Mouse (Mus musculus): Measurements from ENCODE around the gene Inafm1. TPM values are rescaled to one million over a fixed set of nuclear protein-coding genes. Genes with fewer than 3 reads are reported as not detected.
"Not testable (repeated sequence)": the region's sequence is repeated elsewhere in the genome, so short reads cannot be mapped to it uniquely, and the experiment has no call there.

Inafm1 gene
- polyA plus RNA-seq, 1 experiment from 2014 or later: 13.9 TPM

DNA sequence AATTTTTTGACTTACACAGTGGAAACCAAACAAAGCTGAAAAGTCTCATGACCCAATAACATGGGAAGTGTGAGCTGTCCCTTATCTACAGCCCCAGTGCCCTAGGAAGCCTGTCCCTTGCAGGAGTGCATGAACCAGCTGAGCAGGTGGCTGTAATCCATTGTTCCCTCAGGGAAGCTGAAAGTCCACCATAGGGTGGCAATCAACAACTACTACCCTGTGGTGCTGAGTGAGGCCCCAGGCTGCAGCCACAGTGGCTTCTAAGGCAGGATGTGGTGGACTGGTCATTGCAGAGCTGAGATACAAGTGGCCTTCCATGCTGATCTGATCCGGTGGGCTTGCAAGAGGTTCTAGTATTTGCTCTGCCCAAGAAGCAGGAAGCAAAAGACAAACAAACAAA, 12.3 kb downstream of the Inafm1 start:
- Histone ChIP-seq H3K9me3 (peaks cover 7% of the 10 kb centered on the region), H3K4me3 (replicated peaks) (no peak overlapping the region), H3K27me3 (no peaks in the 10 kb centered on the region), H3K9ac (replicated peaks) (no peak overlapping the region), H3K4me2 (no peak overlapping the region), H3K4me1 (replicated peaks) (no peaks in the 10 kb centered on the region), H3K36me3 (no peaks in the 10 kb centered on the region), H3K27ac (no peak overlapping the region)
- ATAC-seq (ENCODE audit: insufficient number of reproducible peaks, insufficient read depth, low FRiP score, low TSS enrichment, low read depth): no peak
- 74% methylated on average over 1 of the region's 1 CpGs for WGBS

DNA sequence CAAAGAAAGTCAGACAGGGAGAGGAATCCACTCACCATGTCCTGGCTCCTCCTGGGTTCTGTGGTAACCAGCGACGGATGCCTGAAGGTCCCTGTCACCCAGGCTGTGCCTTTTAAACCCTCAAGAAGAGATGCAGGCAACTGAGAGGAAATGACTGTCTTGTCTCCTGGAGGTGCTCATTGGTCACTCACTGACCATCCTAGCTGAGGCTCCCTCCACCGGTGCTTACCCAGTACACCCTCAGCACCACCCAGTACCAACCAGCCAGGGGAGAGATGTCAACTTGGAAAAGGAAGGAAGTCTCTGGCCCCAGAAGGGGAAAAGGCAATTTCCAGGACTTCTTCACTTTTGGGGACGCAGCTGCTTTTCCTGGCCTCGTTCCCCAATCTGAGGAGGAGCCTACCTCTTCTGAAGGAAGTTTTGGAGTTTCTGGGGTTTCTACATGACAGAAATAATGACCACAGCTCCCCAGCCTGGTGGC, 14.3 kb downstream of the Inafm1 start, which contains the start of gene C5ar1:
TSS of gene C5ar1 (minus strand) at position 431 of the 481 bp plus-strand sequence.
- WGBS: 89% methylated on average over 5 of the region's 5 CpGs
- no peak for ATAC-seq (ENCODE audit: insufficient number of reproducible peaks, insufficient read depth, low FRiP score, low TSS enrichment, low read depth)

DNA sequence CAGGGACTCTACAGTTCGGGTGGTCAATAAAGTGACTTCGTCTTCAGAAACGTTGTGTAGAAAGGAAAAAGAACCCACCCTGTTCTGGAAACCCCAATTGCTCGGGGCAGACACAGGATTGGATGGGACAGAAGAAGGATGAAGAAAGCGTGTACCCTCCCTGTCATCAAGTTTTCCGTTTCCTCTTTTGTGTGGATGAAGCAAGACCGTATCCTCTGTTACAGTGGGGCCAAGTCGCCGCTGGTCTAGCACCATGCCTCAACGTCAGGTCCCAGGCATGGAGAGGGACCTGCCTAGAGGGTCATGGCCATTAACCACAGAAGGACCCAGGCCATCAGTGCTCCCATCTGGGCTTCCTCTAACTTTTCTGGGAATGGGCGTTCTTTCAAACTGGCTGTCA, 15.6 kb downstream of the Inafm1 start:
- H3K36me3 ChIP-seq: no peaks in the 10 kb centered on the region
- H3K27ac ChIP-seq: no peak overlapping the region
- no peaks in the 10 kb centered on the region for H3K4me1 ChIP-seq (replicated peaks)
- no peaks in the 10 kb centered on the region for H3K27me3 ChIP-seq
- WGBS: 91% methylated on average over 11 of the region's 11 CpGs
- no peak for ATAC-seq (ENCODE audit: insufficient number of reproducible peaks, insufficient read depth, low FRiP score, low TSS enrichment, low read depth)
- no peaks in the 10 kb centered on the region for H3K9me3 ChIP-seq
- H3K9ac ChIP-seq (replicated peaks): no peak overlapping the region
- H3K4me2 ChIP-seq: no peak overlapping the region
- no peak overlapping the region for H3K4me3 ChIP-seq (replicated peaks)

More for the DNA sequence above, 14.3 kb downstream of the Inafm1 start, which contains the start of gene C5ar1:
- Histone ChIP-seq H3K27ac (no peak within 1 kb of the TSS), H3K27me3 (no peaks in the 10 kb centered on the region), H3K9me3 (no peaks in the 10 kb centered on the region), H3K4me3 (replicated peaks) (no peak within 1 kb of the TSS), H3K9ac (replicated peaks) (no peak within 1 kb of the TSS), H3K36me3 (no peaks in the 10 kb centered on the region), H3K4me2 (no peak within 1 kb of the TSS), H3K4me1 (replicated peaks) (no peaks in the 10 kb centered on the region)

GRCm38 (mm10) chr7:16255963-16256362, 17.5 kb downstream of the Inafm1 start:
- H3K4me1 ChIP-seq (replicated peaks); H3K27me3 ChIP-seq; H3K9me3 ChIP-seq; H3K9ac ChIP-seq (replicated peaks); H3K4me2 ChIP-seq; H3K36me3 ChIP-seq; ATAC-seq (ENCODE audit: insufficient number of reproducible peaks, insufficient read depth, low FRiP score, low TSS enrichment, low read depth); H3K27ac ChIP-seq; H3K4me3 ChIP-seq (replicated peaks): not testable (repeated sequence)
- WGBS: 82% methylated on average over 4 of the region's 4 CpGs

DNA sequence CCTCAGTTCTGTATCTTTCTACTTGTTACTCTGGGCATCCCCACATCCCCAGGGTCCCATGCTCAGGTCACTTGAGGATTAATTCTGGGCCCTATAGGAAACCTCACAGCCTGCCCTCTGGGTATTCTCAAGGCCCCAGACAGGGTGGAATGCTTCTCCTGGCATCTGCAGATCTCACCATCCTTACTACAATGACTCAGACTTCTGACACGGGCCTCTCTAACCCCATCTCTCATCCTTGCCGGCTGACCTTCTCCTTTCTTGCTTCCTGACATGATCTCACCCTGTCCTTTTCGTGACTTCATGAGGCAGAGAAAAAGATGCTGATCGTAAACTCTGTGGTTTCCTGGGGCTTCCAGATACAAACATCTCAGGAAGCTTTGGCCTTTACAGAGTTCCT, 19.2 kb downstream of the Inafm1 start:
- Histone ChIP-seq H3K9ac (replicated peaks) (no peak overlapping the region), H3K27me3 (no peaks in the 10 kb centered on the region), H3K27ac (no peak overlapping the region), H3K9me3 (no peaks in the 10 kb centered on the region), H3K4me2 (no peak overlapping the region), H3K4me3 (replicated peaks) (no peak overlapping the region), H3K4me1 (replicated peaks) (no peaks in the 10 kb centered on the region), H3K36me3 (no peaks in the 10 kb centered on the region)
- ATAC-seq (ENCODE audit: insufficient number of reproducible peaks, insufficient read depth, low FRiP score, low TSS enrichment, low read depth): no peak
- 62% methylated on average over 4 of the region's 4 CpGs for WGBS

DNA sequence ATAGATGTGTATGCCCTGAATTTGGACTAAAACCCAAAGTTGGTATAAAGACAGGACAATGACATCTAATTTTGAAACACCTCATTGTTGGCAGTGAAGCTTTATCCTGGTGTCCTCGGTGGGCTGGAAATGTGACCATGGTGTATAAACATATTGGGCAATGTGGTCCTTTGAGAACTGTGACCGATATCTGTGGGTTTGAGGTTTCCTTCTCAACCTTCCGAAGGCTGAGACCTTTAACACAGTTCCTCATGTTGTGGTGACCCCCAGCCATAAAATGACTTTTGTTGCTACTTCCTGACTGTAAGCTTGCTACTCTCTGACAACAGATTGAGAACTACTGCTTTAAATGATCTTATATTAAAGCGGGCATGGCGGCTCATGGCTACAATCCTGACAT, 22.7 kb downstream of the Inafm1 start:
- no peak overlapping the region for H3K9ac ChIP-seq (replicated peaks)
- no peak overlapping the region for H3K4me3 ChIP-seq (replicated peaks)
- H3K27me3 ChIP-seq: no peaks in the 10 kb centered on the region
- no peaks in the 10 kb centered on the region for H3K4me1 ChIP-seq (replicated peaks)
- WGBS: 88% methylated on average over 5 of the region's 5 CpGs
- no peaks in the 10 kb centered on the region for H3K36me3 ChIP-seq
- H3K4me2 ChIP-seq: no peak overlapping the region
- no peaks in the 10 kb centered on the region for H3K9me3 ChIP-seq
- H3K27ac ChIP-seq: no peak overlapping the region
- no peak for ATAC-seq (ENCODE audit: insufficient number of reproducible peaks, insufficient read depth, low FRiP score, low TSS enrichment, low read depth)

DNA sequence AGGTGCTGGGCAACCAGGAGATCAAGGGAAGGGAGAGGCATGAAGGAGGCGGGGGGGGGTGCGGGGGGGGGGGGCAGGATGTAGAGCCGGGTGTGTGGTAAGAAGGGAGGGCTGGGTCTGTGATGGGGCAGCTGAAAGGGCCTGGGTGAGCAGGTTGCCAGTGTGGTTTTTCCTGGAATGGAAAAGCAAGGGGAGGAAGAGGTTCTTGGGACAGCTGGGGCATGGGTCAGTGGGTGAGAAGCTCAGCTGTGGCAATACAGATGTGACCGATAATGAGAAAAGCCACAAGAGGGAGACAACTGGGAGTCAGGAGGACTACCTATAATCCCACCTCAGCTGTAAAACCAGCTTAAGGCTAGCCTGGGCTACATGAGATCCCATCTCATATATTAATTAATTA, 27.5 kb downstream of the Inafm1 start:
- Histone ChIP-seq H3K27me3 (no peaks in the 10 kb centered on the region; the same call in 1 of the 2 replicates), H3K4me3 (replicated peaks) (no peak overlapping the region), H3K4me2 (no peak overlapping the region), H3K9ac (replicated peaks) (no peak overlapping the region), H3K9me3 (no peaks in the 10 kb centered on the region), H3K27ac (no peak overlapping the region), H3K36me3 (no peaks in the 10 kb centered on the region), H3K4me1 (replicated peaks) (no peaks in the 10 kb centered on the region)
- 37% methylated on average over 2 of the region's 4 CpGs for WGBS
- ATAC-seq (ENCODE audit: insufficient number of reproducible peaks, insufficient read depth, low FRiP score, low TSS enrichment, low read depth): no peak

DNA sequence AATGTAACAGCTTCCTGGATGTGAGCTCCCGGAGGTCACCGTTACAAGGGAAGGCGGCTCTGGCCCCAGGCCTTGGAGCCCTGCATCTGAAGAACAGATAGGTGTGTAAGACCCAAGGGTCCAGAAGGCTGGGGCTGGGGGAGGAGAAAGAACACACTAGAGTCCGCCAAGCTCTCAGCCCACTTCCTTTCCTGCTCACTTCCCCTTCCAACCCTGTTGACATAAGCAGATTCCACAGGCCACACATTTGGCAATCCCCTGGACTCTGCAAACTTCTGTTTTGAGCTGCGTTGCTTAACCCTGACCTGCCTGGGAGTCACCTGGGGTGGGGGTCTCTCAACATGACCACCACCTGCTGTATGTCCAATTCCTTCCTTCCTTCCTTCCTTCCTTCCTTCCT, 29.4 kb downstream of the Inafm1 start, which contains the start of gene C5ar2:
TSS of gene C5ar2 (minus strand) at position 88 of the 400 bp plus-strand sequence.
- no peak within 1 kb of the TSS for H3K27ac ChIP-seq
- H3K27me3 ChIP-seq: no peaks in the 10 kb centered on the region; the same call in 1 of the 2 replicates
- WGBS: 74% methylated on average over 5 of the region's 5 CpGs
- ATAC-seq (ENCODE audit: insufficient number of reproducible peaks, insufficient read depth, low FRiP score, low TSS enrichment, low read depth): no peak
- no peak within 1 kb of the TSS for H3K9ac ChIP-seq (replicated peaks)
- H3K4me2 ChIP-seq: no peak within 1 kb of the TSS
- no peak within 1 kb of the TSS for H3K4me3 ChIP-seq (replicated peaks)
- H3K9me3 ChIP-seq: no peaks in the 10 kb centered on the region
- no peaks in the 10 kb centered on the region for H3K4me1 ChIP-seq (replicated peaks)
- no peaks in the 10 kb centered on the region for H3K36me3 ChIP-seq

GRCm38 (mm10) chr7:16242198-16242597, 31.2 kb downstream of the Inafm1 start:
- no peaks in the 10 kb centered on the region for H3K36me3 ChIP-seq
- H3K4me3 ChIP-seq (replicated peaks): no peak overlapping the region
- no peaks in the 10 kb centered on the region for H3K4me1 ChIP-seq (replicated peaks)
- WGBS: 71% methylated on average over 6 of the region's 6 CpGs
- ATAC-seq (ENCODE audit: insufficient number of reproducible peaks, insufficient read depth, low FRiP score, low TSS enrichment, low read depth): no peak
- H3K9ac ChIP-seq (replicated peaks): no peak overlapping the region
- no peaks in the 10 kb centered on the region for H3K9me3 ChIP-seq
- no peaks in the 10 kb centered on the region; the same call in 1 of the 2 replicates for H3K27me3 ChIP-seq
- no peak overlapping the region for H3K4me2 ChIP-seq
- no peak overlapping the region for H3K27ac ChIP-seq

DNA sequence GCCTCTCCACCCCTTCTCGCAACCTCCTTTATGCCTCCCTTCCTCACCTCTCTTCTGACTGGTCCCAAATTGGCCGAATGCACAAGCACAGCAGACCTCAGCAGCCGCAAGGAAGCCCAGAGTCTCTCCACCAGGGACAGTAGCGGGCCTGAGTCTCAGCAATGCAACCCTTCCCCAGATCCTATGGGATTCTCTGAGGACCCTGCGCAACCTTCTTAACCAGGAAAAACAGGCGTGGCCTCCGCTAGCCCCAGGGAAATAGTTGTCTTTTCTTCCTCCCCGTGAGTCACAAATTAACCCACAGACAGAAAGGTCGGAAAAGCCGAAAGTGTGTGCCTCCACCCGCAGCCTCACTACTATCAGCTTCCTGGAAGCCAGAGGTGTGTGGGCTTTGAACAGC, 31.6 kb downstream of the Inafm1 start:
- Histone ChIP-seq H3K27ac (no peak overlapping the region), H3K36me3 (no peaks in the 10 kb centered on the region), H3K27me3 (no peaks in the 10 kb centered on the region; the same call in 1 of the 2 replicates), H3K9me3 (no peaks in the 10 kb centered on the region), H3K4me1 (replicated peaks) (no peaks in the 10 kb centered on the region), H3K9ac (replicated peaks) (no peak overlapping the region), H3K4me2 (no peak overlapping the region), H3K4me3 (replicated peaks) (no peak overlapping the region)
- WGBS: 57% methylated on average over 11 of the region's 11 CpGs
- no peak for ATAC-seq (ENCODE audit: insufficient number of reproducible peaks, insufficient read depth, low FRiP score, low TSS enrichment, low read depth)

- WGBS: 86% methylated on average over 1 of the region's 1 CpGs
- no peak overlapping the region for H3K4me2 ChIP-seq
Observed at GRCm38 (mm10) chr7:16240978-16241303, 32.5 kb downstream of the Inafm1 start.

DNA sequence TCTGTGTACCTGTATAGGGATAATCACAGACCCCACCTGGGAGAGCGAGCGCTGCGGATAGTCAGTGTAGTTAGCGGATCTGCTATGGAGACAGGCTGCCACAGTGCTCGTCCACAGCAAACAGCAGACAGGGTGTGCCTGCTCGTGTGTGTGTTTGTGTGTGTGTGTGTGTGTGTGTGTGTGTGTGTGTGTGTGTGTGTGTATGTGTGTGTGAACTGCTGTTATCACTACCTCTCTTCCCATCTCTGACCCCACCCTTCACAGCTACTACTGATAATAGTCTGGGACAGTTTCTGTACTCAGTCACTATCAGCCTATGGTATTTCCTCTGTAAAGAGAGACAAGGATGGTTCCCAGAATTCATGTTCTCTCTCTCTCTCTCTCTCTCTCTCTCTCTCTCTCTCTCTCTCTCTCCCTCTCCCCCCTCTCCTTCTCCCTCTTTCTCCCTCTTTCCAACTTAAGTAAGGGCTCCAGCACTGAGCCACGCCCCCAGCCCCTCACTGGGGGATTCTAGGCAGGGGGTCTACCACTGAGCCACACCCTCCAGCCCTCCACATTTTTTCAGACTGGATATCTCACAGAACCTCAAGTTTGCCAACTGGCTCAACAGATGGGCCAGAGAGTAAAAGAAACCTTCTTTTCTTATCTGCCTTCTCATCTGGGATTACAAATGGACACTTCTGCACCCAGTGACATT, 33.0 kb downstream of the Inafm1 start:
- Histone ChIP-seq H3K27me3 (no peaks in the 10 kb centered on the region; the same call in 1 of the 2 replicates), H3K4me2 (no peak overlapping the region), H3K4me3 (replicated peaks) (no peak overlapping the region), H3K9ac (replicated peaks) (no peak overlapping the region), H3K27ac (no peak overlapping the region), H3K9me3 (no peaks in the 10 kb centered on the region), H3K4me1 (replicated peaks) (no peaks in the 10 kb centered on the region), H3K36me3 (no peaks in the 10 kb centered on the region)
- ATAC-seq (ENCODE audit: insufficient number of reproducible peaks, insufficient read depth, low FRiP score, low TSS enrichment, low read depth): no peak
- 83% methylated on average over 7 of the region's 7 CpGs for WGBS

More at GRCm38 (mm10) chr7:16240978-16241303, 32.5 kb downstream of the Inafm1 start:
- Histone ChIP-seq H3K9me3 (no peaks in the 10 kb centered on the region), H3K36me3 (no peaks in the 10 kb centered on the region), H3K27ac (no peak overlapping the region), H3K4me3 (replicated peaks) (no peak overlapping the region), H3K9ac (replicated peaks) (no peak overlapping the region), H3K4me1 (replicated peaks) (no peaks in the 10 kb centered on the region), H3K27me3 (no peaks in the 10 kb centered on the region; the same call in 1 of the 2 replicates)
- ATAC-seq (ENCODE audit: insufficient number of reproducible peaks, insufficient read depth, low FRiP score, low TSS enrichment, low read depth): no peak
